ENCODE assay signal across 8 mouse cellular contexts in the genomic region with DNA sequence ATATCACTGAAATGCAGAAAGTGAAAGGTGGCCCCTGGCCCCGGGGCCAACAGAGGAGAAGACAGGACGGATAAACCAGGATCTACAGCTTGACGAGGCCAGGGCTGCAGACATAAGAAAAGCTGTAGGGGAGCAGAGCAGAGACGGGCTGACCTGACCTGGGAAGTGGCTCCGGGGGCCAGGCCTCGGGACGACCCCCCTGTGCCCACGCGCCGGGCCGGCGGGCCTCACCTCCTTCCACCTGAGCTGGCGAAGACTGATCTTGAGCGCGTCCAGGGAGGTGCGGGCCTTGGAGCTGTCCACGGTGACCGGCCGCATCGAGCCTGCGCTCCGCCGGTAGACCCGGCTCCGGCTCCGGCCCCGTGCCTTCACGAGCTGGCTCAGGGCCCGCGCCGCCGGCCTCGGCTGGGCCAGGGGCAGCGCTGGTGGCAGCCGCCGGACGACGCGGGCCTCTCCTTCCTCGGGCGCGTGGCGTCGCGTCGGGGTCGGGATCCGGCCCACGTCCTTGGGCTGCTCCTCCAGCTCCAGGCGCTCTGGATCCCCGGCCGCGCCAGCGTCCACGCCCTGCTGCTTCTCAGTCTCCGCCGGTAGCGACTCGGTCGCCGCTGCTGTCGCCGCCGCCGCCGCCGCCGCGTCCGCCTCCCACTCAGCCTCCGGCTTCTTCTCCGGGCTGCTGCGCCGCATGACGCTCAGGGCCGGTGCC. TPM values are rescaled to one million over a fixed set of nuclear protein-coding genes. Genes with fewer than 3 reads are reported as not detected.
DNase-seq lines count a peak whose midpoint lies in the region; ATAC-seq and TF ChIP-seq lines count a peak whose summit lies in the region.

No protein-coding gene starts in this region.

- peak; percentile 9 to 32 for DNase-seq in CD8-positive naive resting alpha-beta T cell, adult 2 months (ENCODE audit: low read depth in 2 of 2, low spot score in 2 of 2)
- peak; percentile 69 to 83 for DNase-seq in adrenal gland, adult (ENCODE audit: inconsistent age in 2 of 2, low spot score in 1 of 2)
- DNase-seq in embryo, embryonic 9.5 days (ENCODE audit: extremely low spot score) = peak; percentile 54
- DNase-seq in heart, adult 18-20 months = peak; percentile 44 to 48
- DNase-seq in kidney, adult 11 months = peak; percentile 41
- peak; percentile 27 for DNase-seq in liver, embryonic 13.5 days
- DNase-seq in midbrain, postnatal 0 days (ENCODE audit: low spot score) = peak; percentile 27
- DNase-seq in testis, postnatal 14 days (ENCODE audit: low spot score) = peak; percentile 68

- no peaks in the 10 kb centered on the region for H3K9me3 ChIP-seq in liver, embryonic 13.5 days (replicated peaks)
- H3K9me3 ChIP-seq in midbrain, postnatal 0 days (ENCODE audit: low read length) = no peaks in the 10 kb centered on the region

- TF ChIP-seq CTCF in midbrain, postnatal 0 days (IDR thresholded peaks at IDR 0.05) = no peak

- peak overlapping the region; percentile 97 for H3K4me2 ChIP-seq in liver, embryonic 13.5 days
- peak overlapping the region; percentile 95 for H3K4me2 ChIP-seq in midbrain, postnatal 0 days (ENCODE audit: low read depth, low read length, poor library complexity, severe bottlenecking)

- H3K4me3 ChIP-seq in liver, embryonic 13.5 days (replicated peaks) = peak overlapping the region; percentile 80
- H3K4me3 ChIP-seq in midbrain, postnatal 0 days (ENCODE audit: low read depth, low read length) = peak overlapping the region; percentile 84

- H3K36me3 ChIP-seq in liver, embryonic 13.5 days = no peaks in the 10 kb centered on the region
- no peaks in the 10 kb centered on the region for H3K36me3 ChIP-seq in midbrain, postnatal 0 days (ENCODE audit: insufficient read depth, low read length)

- peaks cover 34% of the 10 kb centered on the region for H3K4me1 ChIP-seq in liver, embryonic 13.5 days (replicated peaks)
- H3K4me1 ChIP-seq in midbrain, postnatal 0 days (ENCODE audit: insufficient read depth, low read length) = peaks cover 5% of the 10 kb centered on the region; the same call in 1 of the 2 replicates

- H3K27me3 ChIP-seq in liver, embryonic 13.5 days = peaks cover 18% of the 10 kb centered on the region
- H3K27me3 ChIP-seq in midbrain, postnatal 0 days (ENCODE audit: insufficient read depth, low read length) = no peaks in the 10 kb centered on the region

- H3K27ac ChIP-seq in liver, embryonic 13.5 days = peak overlapping the region; percentile 55
- peak overlapping the region; percentile 89 for H3K27ac ChIP-seq in midbrain, postnatal 0 days (ENCODE audit: low read depth, low read length)

- peak; percentile 63 for ATAC-seq in liver, embryonic 13.5 days (ENCODE audit: low read depth)
- peak; percentile 68 for ATAC-seq in midbrain, postnatal 0 days (ENCODE audit: low FRiP score)

- H3K9ac ChIP-seq in liver, embryonic 13.5 days = peak overlapping the region; percentile 86
- H3K9ac ChIP-seq in midbrain, postnatal 0 days (replicated peaks; ENCODE audit: low read length, poor library complexity, severe bottlenecking) = peak overlapping the region; percentile 96

- WGBS in liver, embryonic 13.5 days (ENCODE audit: insufficient replicate concordance) = under 1% methylated on average over 52 of the region's 76 CpGs
- WGBS in midbrain, postnatal 0 days = under 1% methylated on average over 57 of the region's 76 CpGs

RNA-seq across cellular contexts. Expression of gene Ttll11, which starts 0.6 kb away (rescaled TPM):
- 1 to 10 TPM; 1.1 to 1.9 TPM for total RNA-seq in heart, adult 18-20 months (2021)
- 0.91 and 0.93 TPM in 2 replicates for polyA plus RNA-seq in liver, embryonic 13.5 days (2015; fragmentation: Nextera tagmentation; extraction: Ambion mirVana)
- total RNA-seq in midbrain, postnatal 0 days (2014; rRNA removed) = 10.7 and 15.8 TPM in 2 replicates
- polyA plus RNA-seq in midbrain, postnatal 0 days (2015; fragmentation: Nextera tagmentation; extraction: Ambion mirVana) = 5.3 and 7.8 TPM in 2 replicates

Comparison
In these comparisons a context has a peak if more than half of its experiments do, and no peak if none do; other contexts are left out.
1. Peak in every context shown above with its lines: DNase-seq, ATAC-seq, H3K4me3 ChIP-seq and H3K27ac ChIP-seq.
2. DNase-seq: peak in every context shown above with its lines; median percentile 76 in adrenal gland, adult; 68 in testis, postnatal 14 days; 54 in embryo, embryonic 9.5 days; 46 in heart, adult 18-20 months; 41 in kidney, adult 11 months; 27 in liver, embryonic 13.5 days; 27 in midbrain, postnatal 0 days; 20 in CD8-positive naive resting alpha-beta T cell, adult 2 months.